Mouse (Mus musculus): Measurements from ENCODE around the gene Ube2d2b. TPM values are rescaled to one million over a fixed set of nuclear protein-coding genes. Genes with fewer than 3 reads are reported as not detected.

Ube2d2b gene
- total RNA-seq, 2 experiments from 2014 or later, result not detected

Other genes starting within 250 kb of the Ube2d2b start
- gene Rpap2, start 232.7 kb upstream of the Ube2d2b start, total RNA-seq (2021), result 10 to 100 TPM; 11.0 to 12.4 TPM
- 1 to 10 TPM; 4.9 to 7.1 TPM for gene Glmn, start 232.2 kb upstream of the Ube2d2b start, total RNA-seq (2021)
- under 1 TPM in 1 of 2 experiments, not detected in 1; 0.54 TPM for gene Gfi1, start 104.1 kb upstream of the Ube2d2b start, total RNA-seq (2021)
- 10 to 100 TPM; 14.1 to 14.3 TPM for gene Evi5, start 45.0 kb downstream of the Ube2d2b start, total RNA-seq (2021)
- gene Rpl5, start 70.4 kb downstream of the Ube2d2b start, total RNA-seq (2021), result 10 to 100 TPM; 28.8 to 36.7 TPM
- 10 to 100 TPM; 21.8 to 23.6 TPM for gene Fam69a, start 157.0 kb downstream of the Ube2d2b start, total RNA-seq (2021)
- 10 to 100 TPM in 1 of 2 experiments, 1 to 10 TPM in 1; 7.9 to 11.3 TPM for gene Mtf2, start 235.6 kb downstream of the Ube2d2b start, total RNA-seq (2021)